Mouse (Mus musculus): ENCODE data around the gene Prr5l. TPM values are rescaled to one million over a fixed set of nuclear protein-coding genes. Genes with fewer than 3 reads are reported as not detected.

Prr5l gene
- total RNA-seq, 2 experiments from 2014 or later, result 0.08 to 1.5 TPM

Other genes starting within 250 kb of the Prr5l start
- under 1 TPM in 1 of 2 experiments, not detected in 1; 0.35 TPM for gene Rag1, start 233.5 kb downstream of the Prr5l start, total RNA-seq (2021)
- 10 to 100 TPM; 69.9 to 72.1 TPM for gene B230118H07Rik, start 233.5 kb downstream of the Prr5l start, total RNA-seq (2021)
- 1 to 10 TPM; 7.8 to 8.6 TPM for gene Traf6, start 204.6 kb downstream of the Prr5l start, total RNA-seq (2021)
- 10 to 100 TPM; 31.9 to 32.0 TPM for gene Commd9, start 3.2 kb upstream of the Prr5l start, total RNA-seq (2021)

Measured in gastrocnemius, postnatal 25 days (tissue).